Mouse (Mus musculus) kidney, adult 10 weeks (tissue): ENCODE data around the gene AL732309.1. TPM values are rescaled to one million over a fixed set of nuclear protein-coding genes. Genes with fewer than 3 reads are reported as not detected.

Experiments
- polyA plus RNA-seq: library from polyadenylated mRNA; stranded (reverse); fragments of 350-450 nt; fragmentation: Illumina TruSeq; extraction: RNeasy Lipid Tissue Mini Kit (QIAGEN cat#74804); gene quantifications from one replicate; pipeline ENCODE4 v1.2.3, GENCODE M21; 2014; ENCODE audit warnings: low read depth, low replicate concordance

Gene AL732309.1
- 1.5 TPM for polyA plus RNA-seq

GRCm38 (mm10) chr2:25246183-25247072 is at the start of gene AL732309.1:
AL732309.1 (minus strand) TSS chr2:25246863.

GRCm38 (mm10) chr2:25289651-25290050 is 43.0 kb upstream of the AL732309.1 start, which contains the start of gene Lrrc26:
Lrrc26 (plus strand) TSS chr2:25289915.

GRCm38 (mm10) chr2:25287927-25288649 is 41.4 kb upstream of the AL732309.1 start, which contains the start of gene Tmem210:
Tmem210 (plus strand) TSS chr2:25288145.

GRCm38 (mm10) chr2:25271827-25272511 is 25.3 kb upstream of the AL732309.1 start, which contains the start of the genes Ssna1 and Anapc2:
Ssna1 (minus strand) TSS chr2:25272438.
Anapc2 (plus strand) TSS chr2:25272478.

GRCm38 (mm10) chr2:25262291-25262767 is 15.7 kb upstream of the AL732309.1 start, which contains the start of gene Tprn:
Tprn (plus strand) TSS chr2:25262618.

GRCm38 (mm10) chr2:25255284-25255779 is 8.7 kb upstream of the AL732309.1 start, which contains the start of gene Tmem203:
Tmem203 (plus strand) TSS chr2:25255439.

GRCm38 (mm10) chr2:25242101-25242506 is 4.6 kb downstream of the AL732309.1 start, which contains the start of the genes Rnf208 and Cysrt1:
Rnf208 (plus strand) TSS chr2:25242255.
Cysrt1 (minus strand) TSS chr2:25242452.

GRCm38 (mm10) chr2:25236614-25237013 is 10.0 kb downstream of the AL732309.1 start, which contains the start of gene Rnf224:
Rnf224 (minus strand) TSS chr2:25236787.

GRCm38 (mm10) chr2:25234050-25234449 is 12.6 kb downstream of the AL732309.1 start, which contains the start of gene Slc34a3:
Slc34a3 (minus strand) TSS chr2:25234364.

GRCm38 (mm10) chr2:25224492-25224765 is 22.2 kb downstream of the AL732309.1 start, which contains the start of gene Tubb4b:
Tubb4b (minus strand) TSS chr2:25224702.

GRCm38 (mm10) chr2:25218445-25218844 is 28.2 kb downstream of the AL732309.1 start, which contains the start of gene Fam166a:
Fam166a (plus strand) TSS chr2:25218745.

GRCm38 (mm10) chr2:25214444-25214843 is 32.2 kb downstream of the AL732309.1 start, which contains the start of gene Stpg3:
Stpg3 (minus strand) TSS chr2:25214637.

GRCm38 (mm10) chr2:25211121-25211670 is 35.5 kb downstream of the AL732309.1 start, which contains the start of gene Nelfb:
Nelfb (minus strand) TSS chr2:25211489.

GRCm38 (mm10) chr2:25196172-25196954 is 50.3 kb downstream of the AL732309.1 start, which contains the start of gene Tor4a:
Tor4a (minus strand) TSS chr2:25196886.

Other genes with a start within 250 kb of the AL732309.1 start
- gene Nsmf, start 192.5 kb downstream of the AL732309.1 start, polyA plus RNA-seq = 4.0 TPM
- gene Entpd8, start 166.6 kb downstream of the AL732309.1 start, polyA plus RNA-seq = 4.9 TPM
- gene Noxa1, start 151.7 kb downstream of the AL732309.1 start, polyA plus RNA-seq = not detected
- 3.8 TPM for gene Nrarp, start 66.1 kb downstream of the AL732309.1 start, polyA plus RNA-seq
- 1.4 TPM for gene Tor4a, start 50.0 kb downstream of the AL732309.1 start, polyA plus RNA-seq
- gene Nelfb, start 35.4 kb downstream of the AL732309.1 start, polyA plus RNA-seq = 5.2 TPM
- gene Stpg3, start 32.2 kb downstream of the AL732309.1 start, polyA plus RNA-seq = not detected
- gene Fam166a, start 28.1 kb downstream of the AL732309.1 start, polyA plus RNA-seq = not detected
- 24.5 TPM for gene Tubb4b, start 22.2 kb downstream of the AL732309.1 start, polyA plus RNA-seq
- gene Slc34a3, start 12.5 kb downstream of the AL732309.1 start, polyA plus RNA-seq = 5.6 TPM
- gene Rnf224, start 10.1 kb downstream of the AL732309.1 start, polyA plus RNA-seq = not detected
- not detected for gene Rnf208, start 4.6 kb downstream of the AL732309.1 start, polyA plus RNA-seq
- not detected for gene Cysrt1, start 4.4 kb downstream of the AL732309.1 start, polyA plus RNA-seq
- 0.61 TPM for gene Tmem203, start 8.6 kb upstream of the AL732309.1 start, polyA plus RNA-seq
- gene Tprn, start 15.8 kb upstream of the AL732309.1 start, polyA plus RNA-seq = 3.2 TPM
- gene Ssna1, start 25.6 kb upstream of the AL732309.1 start, polyA plus RNA-seq = 1.2 TPM
- 4.5 TPM for gene Anapc2, start 25.6 kb upstream of the AL732309.1 start, polyA plus RNA-seq
- not detected for gene Tmem210, start 41.3 kb upstream of the AL732309.1 start, polyA plus RNA-seq
- gene Lrrc26, start 43.1 kb upstream of the AL732309.1 start, polyA plus RNA-seq = not detected
- not detected for gene Grin1, start 72.3 kb upstream of the AL732309.1 start, polyA plus RNA-seq
- 15.0 TPM for gene Man1b1, start 85.5 kb upstream of the AL732309.1 start, polyA plus RNA-seq
- gene Dpp7, start 109.5 kb upstream of the AL732309.1 start, polyA plus RNA-seq = 34.5 TPM
- 3.9 TPM for gene Uap1l1, start 118.8 kb upstream of the AL732309.1 start, polyA plus RNA-seq
- gene Sapcd2, start 125.5 kb upstream of the AL732309.1 start, polyA plus RNA-seq = not detected
- 0.36 TPM for gene Entpd2, start 149.0 kb upstream of the AL732309.1 start, polyA plus RNA-seq
- gene Npdc1, start 152.5 kb upstream of the AL732309.1 start, polyA plus RNA-seq = 4.3 TPM
- not detected for gene Fut7, start 176.4 kb upstream of the AL732309.1 start, polyA plus RNA-seq
- gene Abca2, start 181.8 kb upstream of the AL732309.1 start, polyA plus RNA-seq = 0.77 TPM
- not detected for gene Clic3, start 210.0 kb upstream of the AL732309.1 start, polyA plus RNA-seq
- 2.2 TPM for gene Paxx, start 214.2 kb upstream of the AL732309.1 start, polyA plus RNA-seq
- gene Ptgds, start 223.2 kb upstream of the AL732309.1 start, polyA plus RNA-seq = not detected
- gene Lcn12, start 247.0 kb upstream of the AL732309.1 start, polyA plus RNA-seq = not detected